Mouse (Mus musculus): ENCODE measurements around the gene Gpbar1.
"Not testable (repeated sequence)": the region's sequence is repeated elsewhere in the genome, so short reads cannot be mapped to it uniquely, and the experiment has no call there.

Gene Gpbar1

DNA sequence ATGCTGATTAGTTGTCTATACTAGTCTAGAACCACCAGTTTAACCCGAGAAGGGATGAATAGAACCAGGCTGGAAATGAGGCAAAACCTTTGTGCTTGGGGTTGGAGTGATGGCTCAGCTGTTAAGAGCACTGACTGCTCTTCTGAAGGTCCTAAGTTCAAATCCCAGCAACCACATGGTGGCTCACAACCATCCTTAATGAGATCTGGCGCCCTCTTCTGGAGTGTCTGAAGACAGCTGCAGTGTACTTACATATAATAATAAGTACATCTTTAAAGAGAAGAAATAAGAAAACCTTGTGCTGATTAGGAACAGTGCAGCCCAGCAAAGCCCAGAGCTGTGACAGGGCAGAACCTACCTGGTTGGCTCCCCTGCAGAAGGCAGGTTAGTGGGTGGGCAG, 48.6 kb downstream of the Gpbar1 start:
- not testable (repeated sequence) for DNase-seq (ENCODE audit: low spot score in 2 of 2)
